Mouse (Mus musculus): Measurements from ENCODE around the gene Klhl3. TPM values are rescaled to one million over a fixed set of nuclear protein-coding genes. Genes with fewer than 3 reads are reported as not detected.
"Not testable (repeated sequence)": the region's sequence is repeated elsewhere in the genome, so short reads cannot be mapped to it uniquely, and the experiment has no call there.

Gene Klhl3
- polyA plus RNA-seq, 1 experiment = 24.8 TPM

DNA sequence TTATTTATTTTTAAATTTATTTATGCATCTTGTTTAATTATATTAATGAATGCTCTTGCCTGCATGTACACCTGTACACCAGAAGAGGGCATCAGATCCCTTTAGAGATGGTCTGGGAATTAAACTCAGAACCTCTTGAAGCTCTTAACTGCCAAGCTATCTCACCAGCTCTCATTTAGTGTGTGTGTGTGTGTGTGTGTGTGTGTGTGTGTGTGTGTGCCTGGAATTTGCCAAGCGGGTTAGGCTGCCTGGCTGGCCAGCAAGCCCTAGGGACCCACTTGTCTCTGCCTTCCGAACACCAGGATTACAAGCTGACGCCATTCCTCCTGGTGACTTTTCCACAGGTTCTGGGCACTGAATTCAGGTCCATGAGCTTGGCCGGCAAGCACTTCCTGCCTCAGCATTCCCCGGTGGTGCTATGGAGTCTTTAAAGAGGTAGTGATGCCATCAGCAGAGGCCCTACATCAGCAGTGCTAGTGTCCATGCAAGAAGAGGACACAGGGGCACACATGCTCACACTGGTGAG is 35.7 kb upstream of the Klhl3 start:
- H3K4me1 ChIP-seq (ENCODE audit: control insufficient read depth, insufficient read depth, low read length) = no peaks in the 10 kb centered on the region
- H3K27ac ChIP-seq (ENCODE audit: insufficient read depth, low read length) = no peak overlapping the region
- TF ChIP-seq POLR2A (IDR thresholded peaks at IDR 0.05; ENCODE audit: extremely low read depth, insufficient read depth, low read length) (no peak), CTCF (IDR thresholded peaks at IDR 0.05; ENCODE audit: extremely low read depth, insufficient read depth, low read length) (peak; percentile 38; the same call in 1 of the 2 replicates)
- H3K4me3 ChIP-seq (ENCODE audit: insufficient read depth, low read length) = no peak overlapping the region; the same call in 1 of the 2 replicates

DNA sequence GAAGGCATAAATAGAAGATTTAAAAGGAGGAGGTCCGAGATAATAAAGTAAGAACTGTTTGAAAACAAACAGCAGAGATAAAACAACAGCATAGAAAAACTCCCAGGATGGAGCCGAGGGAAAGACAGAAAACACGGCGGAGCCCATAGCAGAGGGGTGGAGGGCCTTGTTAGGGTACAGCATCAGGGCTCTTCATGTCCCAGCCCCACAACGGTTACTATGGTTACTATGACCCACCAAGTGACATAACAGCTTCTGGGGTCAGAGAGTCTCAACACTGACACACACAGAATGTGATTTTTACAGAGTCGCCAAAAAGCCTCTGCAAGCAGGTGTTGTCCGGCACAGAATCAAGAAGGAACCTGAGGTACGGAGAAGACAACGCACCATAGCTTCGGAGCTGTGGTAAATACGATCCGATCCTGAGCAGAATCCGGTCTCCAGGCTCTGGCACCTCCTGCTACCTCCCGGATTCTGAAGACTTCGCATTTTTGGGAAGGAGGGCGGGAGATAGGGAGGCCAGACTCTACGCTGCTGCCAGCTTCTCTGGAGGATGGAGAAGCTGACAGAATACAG is 35.0 kb upstream of the Klhl3 start:
- TF ChIP-seq CTCF (IDR thresholded peaks at IDR 0.05; ENCODE audit: extremely low read depth, insufficient read depth, low read length) (no peak), POLR2A (IDR thresholded peaks at IDR 0.05; ENCODE audit: extremely low read depth, insufficient read depth, low read length) (no peak)
- Histone ChIP-seq H3K27ac (ENCODE audit: insufficient read depth, low read length) (no peak overlapping the region), H3K4me1 (ENCODE audit: control insufficient read depth, insufficient read depth, low read length) (no peaks in the 10 kb centered on the region), H3K4me3 (ENCODE audit: insufficient read depth, low read length) (peak overlapping the region; percentile 21)

DNA sequence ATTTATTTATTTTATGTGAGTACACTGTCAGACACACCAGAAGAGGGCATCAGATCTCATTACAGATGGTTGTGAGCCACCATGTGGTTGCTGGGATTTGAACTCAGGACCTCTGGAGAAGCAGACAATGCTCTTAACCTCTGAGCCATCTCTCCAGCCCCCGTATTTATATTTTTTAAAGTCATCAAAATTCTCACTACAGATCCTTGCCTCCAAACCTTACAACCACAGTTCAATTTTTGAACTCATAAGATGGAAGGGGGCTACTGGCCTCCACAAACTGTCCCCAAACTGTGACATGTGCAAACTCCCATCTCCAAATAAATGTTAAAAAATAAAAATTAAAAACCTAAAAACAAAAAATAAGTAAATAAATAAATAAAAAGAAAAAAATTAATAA is 34.4 kb upstream of the Klhl3 start:
- Histone ChIP-seq H3K27ac (ENCODE audit: insufficient read depth, low read length) (no peak overlapping the region), H3K4me3 (ENCODE audit: insufficient read depth, low read length) (no peak overlapping the region), H3K4me1 (ENCODE audit: control insufficient read depth, insufficient read depth, low read length) (no peaks in the 10 kb centered on the region)
- TF ChIP-seq CTCF (IDR thresholded peaks at IDR 0.05; ENCODE audit: extremely low read depth, insufficient read depth, low read length) = no peak
- no peak for TF ChIP-seq POLR2A (IDR thresholded peaks at IDR 0.05; ENCODE audit: extremely low read depth, insufficient read depth, low read length)

DNA sequence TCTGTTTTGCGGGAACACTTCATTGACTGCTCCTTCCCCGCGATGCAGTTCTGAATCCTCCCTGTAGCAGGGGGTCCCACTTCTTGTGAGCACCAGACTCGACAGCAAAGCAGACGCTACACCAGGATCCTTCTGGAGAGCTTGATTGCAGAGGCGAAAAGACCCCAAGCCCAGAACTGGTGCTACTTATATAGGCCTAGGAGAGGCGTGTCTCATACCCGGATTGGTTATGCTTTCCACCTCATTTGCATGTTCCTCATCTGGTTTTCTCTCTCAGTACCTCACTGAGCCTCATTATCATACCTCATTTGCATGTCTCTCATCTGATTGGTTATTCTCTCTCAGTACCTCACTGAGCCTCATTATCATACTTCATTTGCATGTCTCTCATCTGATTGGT is 33.2 kb upstream of the Klhl3 start:
- not testable (repeated sequence) for H3K27ac ChIP-seq (ENCODE audit: insufficient read depth, low read length); H3K4me3 ChIP-seq (ENCODE audit: insufficient read depth, low read length); H3K4me1 ChIP-seq (ENCODE audit: control insufficient read depth, insufficient read depth, low read length)

DNA sequence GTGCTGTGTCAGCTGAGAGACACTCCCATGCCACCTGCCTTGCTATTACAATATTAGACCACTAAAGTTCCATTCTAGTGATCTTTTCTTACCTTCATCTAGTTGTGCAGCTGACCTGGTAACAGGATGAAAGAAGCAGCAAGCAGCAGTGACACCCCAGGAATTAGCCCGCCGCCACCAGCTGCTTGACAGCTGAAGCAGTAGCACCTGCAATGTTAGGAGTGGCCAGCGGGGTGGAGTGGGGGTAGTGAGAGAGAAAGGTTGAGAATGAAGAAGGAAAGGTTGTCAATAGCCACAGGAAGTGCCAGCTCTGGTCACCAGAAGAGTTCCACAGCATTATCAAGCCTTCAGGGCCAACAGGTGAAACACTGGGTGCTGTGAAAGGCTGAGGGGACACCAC is 18.3 kb upstream of the Klhl3 start:
- no peak for TF ChIP-seq POLR2A (IDR thresholded peaks at IDR 0.05; ENCODE audit: extremely low read depth, insufficient read depth, low read length)
- TF ChIP-seq CTCF (IDR thresholded peaks at IDR 0.05; ENCODE audit: extremely low read depth, insufficient read depth, low read length) = no peak
- Histone ChIP-seq H3K27ac (ENCODE audit: insufficient read depth, low read length) (no peak overlapping the region), H3K4me1 (ENCODE audit: control insufficient read depth, insufficient read depth, low read length) (no peaks in the 10 kb centered on the region), H3K4me3 (ENCODE audit: insufficient read depth, low read length) (no peak overlapping the region)

DNA sequence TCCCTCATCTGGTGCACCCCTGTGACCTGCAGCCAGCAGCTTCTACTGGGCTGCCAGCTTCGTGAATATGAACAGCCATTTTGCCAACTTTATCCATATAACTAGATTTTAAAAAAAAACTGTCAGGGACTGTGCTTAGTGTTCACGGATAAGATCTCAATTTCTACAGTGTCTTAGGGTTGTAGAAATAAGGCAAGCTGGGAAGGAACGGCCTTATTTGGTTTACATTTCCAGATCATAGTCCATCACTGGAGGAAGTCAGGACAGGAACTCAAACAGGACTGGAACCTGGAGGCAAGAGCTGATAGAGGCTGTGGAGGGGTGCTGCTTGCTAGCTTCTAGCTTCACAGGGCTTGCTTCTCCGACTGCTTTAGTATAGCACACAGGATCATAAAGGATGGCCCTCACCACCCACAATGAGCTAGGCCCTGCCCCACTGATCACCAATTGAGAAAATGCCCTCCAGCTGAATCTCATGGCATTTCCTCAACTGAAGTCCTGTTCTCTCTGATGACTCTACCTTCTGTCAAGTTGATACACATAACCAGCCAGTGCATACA is 16.4 kb upstream of the Klhl3 start:
- no peak for TF ChIP-seq POLR2A (IDR thresholded peaks at IDR 0.05; ENCODE audit: extremely low read depth, insufficient read depth, low read length)
- TF ChIP-seq CTCF (IDR thresholded peaks at IDR 0.05; ENCODE audit: extremely low read depth, insufficient read depth, low read length) = no peak
- H3K4me1 ChIP-seq (ENCODE audit: control insufficient read depth, insufficient read depth, low read length) = 0 out of 2 replicates have a peak, but pooled peaks cover 2% of the 10 kb centered on the region
- H3K27ac ChIP-seq (ENCODE audit: insufficient read depth, low read length) = peak overlapping the region; percentile 88
- H3K4me3 ChIP-seq (ENCODE audit: insufficient read depth, low read length) = peak overlapping the region; percentile 84

DNA sequence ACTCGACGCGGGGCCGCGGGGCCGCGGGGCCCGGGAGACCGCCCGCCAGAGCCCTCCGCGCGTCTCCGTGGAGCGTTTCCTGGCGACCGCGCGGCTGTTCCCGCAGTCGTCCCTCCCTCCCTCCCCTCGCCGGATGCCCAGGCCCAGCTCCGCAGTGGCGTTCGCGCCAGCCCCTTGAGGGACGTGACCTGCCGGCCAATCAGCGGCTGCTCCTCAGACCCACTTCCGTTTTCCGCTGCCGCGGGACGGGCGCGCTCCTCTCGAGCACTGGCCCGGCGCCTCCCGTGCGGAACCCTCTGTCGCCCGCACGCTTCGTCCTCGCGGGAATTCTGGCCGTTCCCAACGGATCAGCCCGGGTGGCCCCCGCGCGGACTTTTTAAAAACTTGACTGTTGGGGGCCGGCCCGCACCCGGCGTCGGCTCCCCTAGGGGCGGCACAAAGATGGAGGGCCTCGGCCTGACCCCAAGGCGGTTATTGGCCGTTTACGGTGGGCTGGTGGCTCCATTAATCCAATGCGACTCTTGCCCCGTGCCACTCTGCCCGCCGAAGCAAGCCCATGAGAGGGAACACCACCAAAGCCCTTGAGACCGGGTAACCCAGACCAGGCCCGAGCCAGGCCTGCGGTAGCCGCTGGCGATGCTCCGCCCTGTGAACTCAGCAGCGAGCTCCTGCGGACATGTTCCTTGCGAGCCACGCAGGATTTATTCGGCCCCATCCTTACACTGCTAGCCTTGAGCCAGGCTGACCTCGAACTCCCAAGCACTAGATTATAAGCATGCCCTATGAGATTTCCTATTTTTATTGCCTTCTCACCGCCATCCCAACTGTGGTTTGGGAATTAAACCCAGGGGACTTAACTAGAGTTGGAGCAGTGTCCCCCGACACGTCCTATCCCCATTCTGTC is 15.6 kb upstream of the Klhl3 start:
- Histone ChIP-seq H3K4me1 (ENCODE audit: control insufficient read depth, insufficient read depth, low read length) (0 out of 2 replicates have a peak, but pooled peaks cover 2% of the 10 kb centered on the region), H3K4me3 (ENCODE audit: insufficient read depth, low read length) (peak overlapping the region; percentile 84), H3K27ac (ENCODE audit: insufficient read depth, low read length) (peak overlapping the region; percentile 99)
- TF ChIP-seq POLR2A (IDR thresholded peaks at IDR 0.05; ENCODE audit: extremely low read depth, insufficient read depth, low read length) (peak; percentile 84), CTCF (IDR thresholded peaks at IDR 0.05; ENCODE audit: extremely low read depth, insufficient read depth, low read length) (no peak)

DNA sequence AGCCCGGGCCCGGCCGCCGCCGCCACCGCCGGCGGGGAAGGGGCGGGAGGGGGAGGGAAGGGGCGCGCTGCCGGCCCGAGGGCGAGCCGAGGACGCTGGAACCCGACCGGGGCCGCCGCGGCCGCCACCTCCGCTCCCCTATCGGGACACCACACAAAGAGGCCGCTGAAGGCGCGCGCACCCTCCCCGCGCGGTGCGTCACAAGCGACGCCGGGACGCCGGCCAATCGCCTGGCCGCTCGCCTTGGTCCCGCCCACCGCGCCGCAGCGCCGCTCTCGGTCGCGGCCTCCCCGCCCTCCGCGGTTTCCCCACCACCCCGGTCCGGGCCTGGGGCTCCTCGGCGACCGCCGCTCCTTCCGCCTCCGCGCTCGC is 15.0 kb upstream of the Klhl3 start, which contains the start of gene Hnrnpa0:
Gene Hnrnpa0 (minus strand): TSS at position 161 of the 372 bp plus-strand sequence.
- peak within 1 kb of the TSS; percentile 84 for H3K4me3 ChIP-seq (ENCODE audit: insufficient read depth, low read length)
- H3K27ac ChIP-seq (ENCODE audit: insufficient read depth, low read length) = peak within 1 kb of the TSS; percentile 99
- TF ChIP-seq CTCF (IDR thresholded peaks at IDR 0.05; ENCODE audit: extremely low read depth, insufficient read depth, low read length) (no peak), POLR2A (IDR thresholded peaks at IDR 0.05; ENCODE audit: extremely low read depth, insufficient read depth, low read length) (peak; percentile 29; the same call in 1 of the 2 replicates)
- 0 out of 2 replicates have a peak, but pooled peaks cover 2% of the 10 kb centered on the region for H3K4me1 ChIP-seq (ENCODE audit: control insufficient read depth, insufficient read depth, low read length)

DNA sequence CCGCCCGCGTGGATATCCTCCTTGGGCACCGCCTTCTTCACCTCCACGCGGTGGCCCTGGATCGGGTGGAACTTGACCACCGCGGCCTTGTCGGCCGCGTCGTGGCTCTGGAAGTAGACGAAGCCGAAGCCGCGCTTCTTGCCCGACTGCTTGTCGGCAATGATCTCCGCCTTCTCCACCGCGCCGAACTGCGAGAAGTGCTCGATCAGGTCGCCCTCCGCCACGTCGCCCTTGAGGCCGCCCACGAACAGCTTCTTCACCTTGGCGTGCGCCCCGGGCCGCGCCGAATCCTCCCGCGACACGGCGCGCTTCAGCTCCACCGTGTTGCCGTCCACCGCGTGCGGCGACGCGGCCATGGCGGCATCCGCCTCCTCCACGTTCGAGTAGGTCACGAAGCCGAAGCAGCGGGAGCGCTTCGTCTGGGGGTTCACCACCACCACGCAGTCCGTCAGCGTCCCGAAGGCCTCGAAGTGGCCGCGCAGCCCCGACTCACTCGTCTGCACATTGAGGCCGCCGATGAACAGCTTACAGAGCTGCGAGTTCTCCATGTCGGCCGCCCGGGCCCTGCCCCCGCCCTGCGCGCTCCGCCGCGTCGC is 14.5 kb upstream of the Klhl3 start:
- peak overlapping the region; percentile 99 for H3K27ac ChIP-seq (ENCODE audit: insufficient read depth, low read length)
- H3K4me3 ChIP-seq (ENCODE audit: insufficient read depth, low read length) = peak overlapping the region; percentile 84
- TF ChIP-seq POLR2A (IDR thresholded peaks at IDR 0.05; ENCODE audit: extremely low read depth, insufficient read depth, low read length) (no peak), CTCF (IDR thresholded peaks at IDR 0.05; ENCODE audit: extremely low read depth, insufficient read depth, low read length) (no peak)
- 0 out of 2 replicates have a peak, but pooled peaks cover 2% of the 10 kb centered on the region for H3K4me1 ChIP-seq (ENCODE audit: control insufficient read depth, insufficient read depth, low read length)
